Mouse (Mus musculus): ENCODE data around the gene Gpr37l1.
"Not testable (repeated sequence)": the region's sequence is repeated elsewhere in the genome, so short reads cannot be mapped to it uniquely, and the experiment has no call there.

Gpr37l1 gene

DNA sequence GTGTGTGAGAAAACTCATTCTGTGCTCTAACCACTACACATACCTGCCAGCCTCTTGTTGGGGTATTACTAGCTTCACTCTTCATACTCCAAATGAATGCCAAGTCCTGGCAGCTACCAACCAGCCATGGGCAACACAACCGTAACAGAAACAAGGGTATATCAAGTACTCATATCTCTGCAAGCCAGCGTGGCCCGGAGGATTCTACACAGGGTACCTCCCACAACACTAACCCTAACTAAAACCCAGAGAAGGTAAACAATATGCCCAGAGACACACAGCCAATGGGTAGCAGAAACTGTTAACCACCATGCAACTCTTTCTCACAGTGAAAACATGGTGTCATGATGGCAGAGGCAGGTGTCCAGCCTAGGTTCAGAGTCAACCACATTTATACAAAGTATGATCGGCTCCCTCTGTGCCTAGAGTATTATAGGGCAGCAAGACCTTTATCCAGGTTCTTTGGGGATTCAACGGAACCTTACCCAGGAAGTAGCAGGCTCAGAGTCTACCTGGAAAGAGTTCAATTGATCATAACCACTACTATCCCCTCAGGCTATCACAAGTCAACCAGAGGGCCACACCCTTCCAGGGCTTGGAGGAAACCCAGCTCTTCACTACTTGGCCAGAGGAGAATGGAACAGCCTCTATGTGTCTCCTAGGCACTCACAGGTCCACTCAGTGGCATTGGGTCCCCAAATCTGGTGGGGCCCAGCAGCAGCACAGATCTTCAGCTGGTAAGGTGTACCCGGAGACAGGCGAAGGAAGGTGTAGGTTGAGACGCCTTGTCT lies 42.7 kb downstream of the Gpr37l1 start:
- DNase-seq (ENCODE audit: low spot score in 2 of 2): no peak

DNA sequence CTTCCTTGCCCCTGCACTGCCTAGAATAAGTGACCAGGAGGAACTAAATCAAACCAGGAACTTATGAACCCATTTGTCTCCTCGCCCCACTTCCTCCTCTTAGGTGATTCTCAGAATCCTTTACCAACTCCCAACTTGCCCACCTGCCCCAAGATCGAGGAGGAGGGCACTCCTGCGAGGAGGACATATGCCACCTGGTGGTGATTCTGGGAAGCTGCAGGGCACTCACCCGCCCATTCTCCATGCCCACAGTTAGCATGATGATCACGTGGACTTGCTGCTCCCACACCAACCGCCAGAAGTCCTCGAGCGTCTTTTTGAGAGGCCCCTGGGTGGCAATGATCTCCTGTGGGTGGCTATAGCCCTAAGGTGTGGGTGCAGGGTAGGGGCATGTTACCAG lies 54.8 kb downstream of the Gpr37l1 start:
- no peak for DNase-seq (ENCODE audit: low spot score in 2 of 2)

DNA sequence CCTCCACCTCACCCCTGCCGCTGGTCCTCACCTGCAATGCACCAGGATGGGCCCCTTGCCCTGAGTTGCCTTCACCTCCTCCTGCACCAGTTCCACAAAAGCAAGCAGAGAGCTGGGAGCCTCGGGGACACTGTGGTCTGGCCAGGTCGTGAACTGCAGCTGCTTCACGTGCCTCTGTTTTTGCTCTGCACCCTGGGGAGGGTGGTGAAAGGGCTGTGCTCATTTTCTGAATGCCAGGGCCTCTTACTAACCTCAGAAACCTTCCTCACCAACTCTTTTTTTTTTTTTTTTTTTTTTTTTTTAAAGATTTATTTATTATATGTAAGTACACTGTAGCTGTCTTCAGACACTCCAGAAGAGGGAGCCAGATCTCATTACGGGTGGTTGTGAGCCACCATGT lies 56.2 kb downstream of the Gpr37l1 start:
- DNase-seq (ENCODE audit: low spot score in 2 of 2): not testable (repeated sequence)

Data from frontal cortex, postnatal 36 days (tissue).